Mouse (Mus musculus) heart, embryonic 11.5 days (tissue): ENCODE data around the gene Hnrnpu. TPM values are rescaled to one million over a fixed set of nuclear protein-coding genes. Genes with fewer than 3 reads are reported as not detected.
"Not testable (repeated sequence)": the region's sequence is repeated elsewhere in the genome, so short reads cannot be mapped to it uniquely, and the experiment has no call there.

ENCODE experiments used
- ATAC-seq: fragments of 200-750 bp; cut with Nextera tagmentation; replicated peaks from 2 replicates; pipeline ENCODE4 v1.8.0; 2017; ENCODE audit warnings: moderate library complexity; ENCODE audit not compliant: insufficient number of reproducible peaks, low FRiP score, low TSS enrichment
- H3K27ac ChIP-seq: fragments of 300-500 bp; sonication (generic); 2 replicates; pipeline ENCODE4 v1.5.1; 2014; ENCODE audit warnings: mild to moderate bottlenecking, low read depth, low read length
- H3K27me3 ChIP-seq: fragments of 300-500 bp; sonication (generic); 2 replicates; pipeline ENCODE4 v1.6.1; 2014; ENCODE audit warnings: mild to moderate bottlenecking, low read length, mixed read lengths; ENCODE audit not compliant: control insufficient read depth, insufficient read depth
- H3K36me3 ChIP-seq: fragments of 300-500 bp; sonication (generic); 2 replicates; pipeline ENCODE4 v1.6.1; 2014; ENCODE audit warnings: mild to moderate bottlenecking, low read length, moderate library complexity, mixed read lengths; ENCODE audit not compliant: control insufficient read depth, insufficient read depth
- H3K4me1 ChIP-seq: fragments of 300-500 bp; sonication (generic); 2 replicates; pipeline ENCODE4 v1.6.1; 2014; ENCODE audit warnings: low read length; ENCODE audit not compliant: control insufficient read depth, insufficient read depth
- H3K4me2 ChIP-seq: fragments of 300-500 bp; sonication (generic); 2 replicates; pipeline ENCODE4 v1.6.1; 2014; ENCODE audit warnings: mild to moderate bottlenecking, moderate library complexity
- H3K4me3 ChIP-seq: fragments of 300-500 bp; sonication (generic); 2 replicates; pipeline ENCODE4 v1.5.1; 2014; ENCODE audit warnings: low read depth, low read length
- H3K9ac ChIP-seq: fragments of 300-500 bp; sonication (generic); 2 replicates; pipeline ENCODE4 v1.6.1; 2014; ENCODE audit warnings: mild to moderate bottlenecking, low read depth, low read length, moderate library complexity
- H3K9me3 ChIP-seq: fragments of 300-500 bp; sonication (generic); replicated peaks from 2 replicates; pipeline ENCODE4 v1.6.1; 2016; ENCODE audit warnings: low read length; ENCODE audit not compliant: control insufficient read depth
- WGBS: fragments of 180-500 bp; shearing (Covaris S2); extraction: QIAGEN DNeasy Blood & Tissue Kit; methylation state at CpG from one replicate; pipeline ENCODE4 v1.1.7; 2014; ENCODE audit not compliant: insufficient replicate concordance; 5-methylcytosine and 5-hydroxymethylcytosine counted together
- microRNA-seq: library from miRNA; unstranded; fragments of <30 nt; microRNA quantifications from one replicate; pipeline ENCODE4, GENCODE M21; 2016; ENCODE audit warnings: borderline number of aligned reads
- polyA plus RNA-seq: library from polyadenylated mRNA; unstranded; fragments of >200 nt; fragmentation: Nextera tagmentation; extraction: Ambion mirVana; gene quantifications from 2 replicates; pipeline ENCODE4 v1.2.1, GENCODE M21; 2014

Gene Hnrnpu
- polyA plus RNA-seq, 1 experiment from 2014 or later, result 381 TPM

GRCm38 (mm10) chr1:178283946-178284720, 53.5 kb downstream of the Hnrnpu start:
- no peaks in the 10 kb centered on the region; the same call in 1 of the 2 replicates for H3K9me3 ChIP-seq
- 60% methylated on average over 2 of the region's 2 CpGs for WGBS
- H3K27me3 ChIP-seq, result no peaks in the 10 kb centered on the region
- no peak overlapping the region for H3K4me2 ChIP-seq
- no peak overlapping the region for H3K4me3 ChIP-seq
- ATAC-seq, result no peak
- H3K4me1 ChIP-seq, result no peaks in the 10 kb centered on the region
- H3K36me3 ChIP-seq, result no peaks in the 10 kb centered on the region
- no peak overlapping the region for H3K27ac ChIP-seq
- no peak overlapping the region for H3K9ac ChIP-seq

- ATAC-seq, result not testable (repeated sequence)
Observed at GRCm38 (mm10) chr1:178283314-178283713, 54.3 kb downstream of the Hnrnpu start.

GRCm38 (mm10) chr1:178276054-178276911, 61.3 kb downstream of the Hnrnpu start:
- H3K4me1 ChIP-seq, result no peaks in the 10 kb centered on the region
- peak overlapping the region; percentile 85 for H3K4me2 ChIP-seq

More at GRCm38 (mm10) chr1:178283314-178283713, 54.3 kb downstream of the Hnrnpu start:
- H3K9me3 ChIP-seq, H3K4me2 ChIP-seq, H3K27me3 ChIP-seq, H3K36me3 ChIP-seq, H3K27ac ChIP-seq, H3K4me1 ChIP-seq, H3K9ac ChIP-seq, H3K4me3 ChIP-seq: not testable (repeated sequence)
- WGBS, result 84% methylated on average over 3 of the region's 3 CpGs

GRCm38 (mm10) chr1:178275738-178276053, 61.9 kb downstream of the Hnrnpu start:
- H3K9ac ChIP-seq, result peak overlapping the region; percentile 88
- no peaks in the 10 kb centered on the region for H3K36me3 ChIP-seq
- no peaks in the 10 kb centered on the region for H3K9me3 ChIP-seq
- no peak for ATAC-seq
- H3K4me1 ChIP-seq, result no peaks in the 10 kb centered on the region
- no peaks in the 10 kb centered on the region for H3K27me3 ChIP-seq
- H3K4me3 ChIP-seq, result peak overlapping the region; percentile 69
- whole genome bisulfite sequencing, result 8% methylated on average over 11 of the region's 11 CpGs
- peak overlapping the region; percentile 59; the same call in 1 of the 2 replicates for H3K27ac ChIP-seq
- peak overlapping the region; percentile 85 for H3K4me2 ChIP-seq

More at GRCm38 (mm10) chr1:178276054-178276911, 61.3 kb downstream of the Hnrnpu start:
- H3K9ac ChIP-seq, result peak overlapping the region; percentile 88
- 1% methylated on average over 87 of the region's 87 CpGs for WGBS
- H3K36me3 ChIP-seq, result no peaks in the 10 kb centered on the region
- peak overlapping the region; percentile 59; the same call in 1 of the 2 replicates for H3K27ac ChIP-seq
- peak overlapping the region; percentile 69 for H3K4me3 ChIP-seq
- peak; percentile 67 for ATAC-seq
- no peaks in the 10 kb centered on the region for H3K27me3 ChIP-seq
- H3K9me3 ChIP-seq, result no peaks in the 10 kb centered on the region

GRCm38 (mm10) chr1:178275174-178275730, 62.3 kb downstream of the Hnrnpu start:
- no peak for ATAC-seq
- Histone ChIP-seq H3K4me1 (no peaks in the 10 kb centered on the region), H3K27me3 (no peaks in the 10 kb centered on the region), H3K27ac (no peak overlapping the region), H3K4me3 (peak overlapping the region; percentile 69; the same call in 1 of the 2 replicates), H3K9me3 (no peaks in the 10 kb centered on the region), H3K4me2 (peak overlapping the region; percentile 85), H3K36me3 (no peaks in the 10 kb centered on the region), H3K9ac (peak overlapping the region; percentile 88; the same call in 1 of the 2 replicates)
- whole genome bisulfite sequencing, result 42% methylated on average over 9 of the region's 9 CpGs

Small RNA genes lying within 50 kb of the gene (microRNA-seq; reads per million reads assigned to microRNA genes)
- gene Gm27458, result not detected

Other genes starting within 250 kb of the Hnrnpu start
- 22.0 and 22.3 TPM in 2 replicates for gene Desi2, start 150.4 kb downstream of the Hnrnpu start, polyA plus RNA-seq
- gene Cox20, start 18.7 kb downstream of the Hnrnpu start, polyA plus RNA-seq, result 174 and 178 TPM in 2 replicates
- gene Efcab2, start 68.3 kb upstream of the Hnrnpu start, polyA plus RNA-seq, result 10.7 and 12.7 TPM in 2 replicates
- gene Kif26b, start 191.3 kb upstream of the Hnrnpu start, polyA plus RNA-seq, result 16.4 and 18.9 TPM in 2 replicates